15 mouse cellular contexts compared by ENCODE assay signal in the genomic region with DNA sequence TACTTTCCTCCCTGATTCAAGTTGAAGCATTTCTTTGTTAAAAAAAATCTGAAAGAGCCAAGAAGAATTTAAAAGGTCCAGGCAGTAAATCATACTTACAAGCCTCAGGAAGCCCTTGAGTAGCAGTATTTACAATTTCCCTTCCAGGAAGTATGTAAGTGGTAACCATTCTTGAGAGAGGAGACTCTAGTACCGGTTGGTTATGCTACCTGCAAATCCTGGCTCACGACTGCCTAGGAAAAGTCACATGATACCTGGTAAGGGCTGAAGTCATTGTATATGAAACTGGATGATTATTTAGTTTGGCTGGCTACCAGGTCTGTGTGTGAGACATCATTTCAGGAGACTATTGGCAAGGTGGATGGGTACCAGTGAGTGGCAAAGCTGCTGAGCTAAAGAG.
"Had no signal": no experiment of that assay in that cellular context is flagged by ENCODE, and none has a peak within 500 bp of the region (broad histone marks: within the 10 kb centered on the region; RNA-seq: fewer than 3 reads in every experiment).

No protein-coding gene starts in this region.

- H3K9ac ChIP-seq: neural tube, embryonic 15.5 days; stomach, embryonic 15.5 days had no signal

- H3K4me2 ChIP-seq: neural tube, embryonic 15.5 days; stomach, embryonic 15.5 days had no signal

- H3K27ac ChIP-seq: neural tube, embryonic 15.5 days; stomach, embryonic 15.5 days; stomach, postnatal 0 days had no signal

- H3K4me1 ChIP-seq: neural tube, embryonic 15.5 days; stomach, embryonic 15.5 days had no signal

- H3K27me3 ChIP-seq: neural tube, embryonic 15.5 days; stomach, embryonic 15.5 days had no signal

- H3K9me3 ChIP-seq: neural tube, embryonic 15.5 days; stomach, embryonic 15.5 days had no signal

- DNase-seq: retina, postnatal 1 day; right cerebral cortex, adult 18-20 months; right cerebral cortex, postnatal 14 days; right cerebral cortex, postnatal 25 days; right cerebral cortex, postnatal 4 days; spleen, adult 18-20 months; thymus, adult 18-20 months; thymus, adult 2 months; thymus, postnatal 14 days; thymus, postnatal 25 days; thymus, postnatal 36 days; thymus, postnatal 4 days had no signal

- H3K36me3 ChIP-seq: neural tube, embryonic 15.5 days; stomach, embryonic 15.5 days had no signal

- H3K4me3 ChIP-seq: neural tube, embryonic 15.5 days; stomach, embryonic 15.5 days had no signal
